Mouse (Mus musculus) heart, postnatal 14 days (tissue): ENCODE results near the gene Gse1. TPM values are rescaled to one million over a fixed set of nuclear protein-coding genes. Genes with fewer than 3 reads are reported as not detected.
A peak's percentile ranks its signal among the peaks of the same experiment; 100 is the strongest.

Experiments used
- DNase-seq, 2 experiments: peaks; one replicate each; pipeline ENCODE4 v3.0.0; 2021 to 2022
- intact Hi-C: fragments of 180-260 bp; cut with DNase I; formaldehyde crosslinking; loops from one replicate; pipeline ENCODE4 v1.15.1; 2025
- total RNA-seq, 2 experiments: library from RNA; stranded (reverse); gene quantifications; 2 replicates each; pipeline ENCODE4 v1.2.3; 2021

Gene Gse1
- total RNA-seq, 2 experiments from 2014 or later = 29.0 to 33.1 TPM

DNA sequence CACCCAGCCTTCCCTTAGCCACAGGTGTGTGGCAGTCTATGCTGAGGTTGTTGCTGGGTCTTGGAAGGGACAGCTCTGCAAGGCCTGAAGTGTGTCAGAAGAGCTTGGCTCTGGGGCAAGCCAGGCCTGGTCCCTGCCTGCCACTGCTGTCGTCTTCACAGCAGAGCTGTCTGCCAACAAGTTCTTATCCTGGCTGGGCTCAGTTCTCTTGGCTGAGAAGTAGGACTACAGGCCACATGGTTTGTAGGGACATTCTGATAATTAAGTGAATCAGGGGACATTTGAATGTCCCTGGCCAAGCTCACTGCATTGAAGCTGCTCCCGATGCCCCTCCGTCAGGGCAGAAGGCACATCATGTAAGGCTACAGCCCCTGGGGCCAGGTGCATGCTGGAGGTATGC, 3.6 kb downstream of the Gse1 start:
- peak; percentile 49 to 68 for DNase-seq
- intact Hi-C loops = no loop called here

GRCm38 (mm10) chr8:120232398-120232797, 4.1 kb downstream of the Gse1 start:
- DNase-seq = no peak
- intact Hi-C loops = no loop called here

GRCm38 (mm10) chr8:120232913-120233312, 4.7 kb downstream of the Gse1 start:
- intact Hi-C loops = no loop called here
- peak; percentile 32 to 38 for DNase-seq

DNA sequence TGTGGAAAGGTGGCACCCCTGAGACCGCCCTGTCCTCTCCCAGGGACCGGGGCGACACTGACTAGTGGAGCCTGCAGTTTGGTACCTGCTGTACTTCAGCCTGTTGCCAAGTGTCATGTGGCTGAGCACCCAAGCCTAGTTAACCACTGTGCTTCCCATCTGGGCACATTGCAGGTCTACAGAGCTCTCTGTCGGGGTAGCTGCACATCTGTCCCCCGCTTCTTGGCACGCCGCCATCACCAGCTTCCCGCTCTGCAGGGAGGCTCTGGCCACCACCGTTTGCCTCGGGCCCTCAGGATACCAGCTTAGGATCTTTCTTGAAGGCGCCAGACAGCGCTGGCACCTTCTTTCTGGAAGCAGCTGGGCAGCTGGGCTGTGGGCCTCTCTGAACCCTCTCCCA, 6.2 kb downstream of the Gse1 start:
- DNase-seq = peak; percentile 59 to 66
- intact Hi-C loops = no loop called here

DNA sequence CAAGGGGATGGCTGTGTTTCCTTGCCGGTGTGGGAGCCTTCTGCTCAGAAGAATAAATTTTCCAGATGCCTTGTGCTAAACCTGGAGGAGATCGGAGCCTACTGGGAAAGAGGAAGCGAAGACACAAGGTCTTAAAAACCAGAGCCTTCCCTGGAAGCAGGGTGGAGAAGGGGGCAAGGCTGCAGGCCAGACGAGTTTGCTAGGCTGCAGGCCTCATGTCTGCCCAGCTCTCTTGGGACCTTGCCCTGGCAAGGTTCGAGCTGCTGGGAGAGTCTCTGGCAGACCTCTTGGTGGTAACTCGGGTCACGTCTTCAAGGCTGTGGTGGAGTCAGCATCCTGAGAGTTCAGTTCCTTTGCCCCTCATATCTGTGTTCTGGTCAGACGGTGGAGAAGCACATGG, 6.6 kb downstream of the Gse1 start:
- intact Hi-C loops = no loop called here
- peak; percentile 34 to 42 for DNase-seq

- intact Hi-C loops = no loop called here
- no peak for DNase-seq
These were observed 15.0 kb downstream of the Gse1 start for GRCm38 (mm10) chr8:120243222-120243621.

GRCm38 (mm10) chr8:120243916-120244451, 15.7 kb downstream of the Gse1 start:
- intact Hi-C loops = no loop called here
- DNase-seq = no peak

DNA sequence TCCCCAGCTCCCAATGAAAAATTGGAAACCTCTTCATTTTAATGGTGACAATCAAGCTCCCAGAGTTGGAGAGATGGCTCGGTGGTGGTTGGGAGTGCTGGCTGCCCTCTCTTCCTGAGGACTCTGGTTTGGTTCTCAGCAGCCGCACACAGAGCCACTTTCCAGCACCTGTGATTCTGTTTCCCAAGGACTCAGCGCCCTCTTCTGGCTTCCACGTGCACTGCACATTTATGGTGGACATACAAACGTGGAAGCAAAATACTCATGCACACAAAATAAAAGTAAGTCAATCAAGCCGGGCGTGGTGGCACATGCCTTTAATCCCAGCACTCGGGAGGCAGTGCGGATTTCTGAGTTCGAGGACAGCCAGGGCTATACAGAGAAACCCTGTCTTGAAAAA, 16.3 kb downstream of the Gse1 start:
- no peak for DNase-seq
- intact Hi-C loops = no loop called here

DNA sequence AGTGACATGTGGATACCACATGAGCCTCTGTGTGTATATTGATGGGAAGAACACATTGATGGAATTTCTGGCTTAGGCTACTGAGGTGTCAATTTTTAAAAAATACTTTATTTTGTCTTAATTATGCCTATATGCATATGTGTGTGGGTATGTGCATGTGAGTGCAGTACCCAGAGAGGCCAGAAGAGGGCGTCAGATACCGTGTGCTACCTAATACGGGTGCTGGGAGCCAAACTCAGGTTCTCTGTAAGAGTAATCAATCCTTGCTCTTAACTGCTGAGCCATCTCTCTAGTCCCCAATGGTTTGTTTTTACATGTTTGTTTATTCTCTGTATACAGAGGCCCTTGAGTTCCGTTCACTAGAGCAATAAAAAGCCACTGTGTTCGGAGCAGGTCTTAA, 19.4 kb downstream of the Gse1 start:
- no peak for DNase-seq
- intact Hi-C loops = no loop called here

GRCm38 (mm10) chr8:120248031-120248430, 19.8 kb downstream of the Gse1 start:
- DNase-seq = no peak
- intact Hi-C loops = no loop called here

GRCm38 (mm10) chr8:120248451-120248850, 20.2 kb downstream of the Gse1 start:
- intact Hi-C loops = no loop called here
- DNase-seq = no peak

GRCm38 (mm10) chr8:120249800-120250336, 21.6 kb downstream of the Gse1 start:
- intact Hi-C loops = no loop called here
- DNase-seq = no peak

GRCm38 (mm10) chr8:120250750-120251410, 22.6 kb downstream of the Gse1 start:
- intact Hi-C loops = no loop called here
- no peak for DNase-seq

DNA sequence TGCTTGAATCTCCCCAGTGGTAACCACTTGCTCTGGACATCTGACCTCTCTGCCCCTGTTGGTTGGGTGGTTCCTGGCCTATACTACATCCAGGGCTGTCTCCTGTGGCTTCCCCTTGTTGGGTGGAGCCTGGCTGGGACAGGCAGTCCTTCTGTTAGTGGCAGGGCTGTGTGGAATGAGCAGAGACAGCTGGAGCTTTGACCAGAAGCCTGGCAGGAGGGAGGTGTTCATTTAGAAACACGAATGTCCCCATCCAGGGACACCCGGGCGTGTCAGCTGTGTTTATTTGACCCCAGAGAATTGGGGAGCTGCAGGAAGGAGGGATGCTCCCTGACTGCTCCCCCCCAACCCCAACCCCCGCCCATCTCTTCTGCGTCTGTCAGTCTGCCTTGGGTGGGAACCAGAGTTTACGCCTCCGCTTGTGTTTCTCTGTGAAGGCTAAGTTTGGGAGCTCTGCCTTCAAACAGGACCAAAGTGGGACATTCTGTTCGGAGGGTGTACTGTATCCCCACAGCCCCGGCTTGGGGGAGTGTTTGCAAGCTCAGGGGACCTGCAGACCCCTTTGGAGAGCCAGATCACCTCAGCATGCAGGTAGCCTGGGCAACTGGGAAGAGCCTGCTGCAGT, 23.3 kb downstream of the Gse1 start:
- intact Hi-C loops = no loop called here
- DNase-seq = peak; percentile 58 to 61

DNA sequence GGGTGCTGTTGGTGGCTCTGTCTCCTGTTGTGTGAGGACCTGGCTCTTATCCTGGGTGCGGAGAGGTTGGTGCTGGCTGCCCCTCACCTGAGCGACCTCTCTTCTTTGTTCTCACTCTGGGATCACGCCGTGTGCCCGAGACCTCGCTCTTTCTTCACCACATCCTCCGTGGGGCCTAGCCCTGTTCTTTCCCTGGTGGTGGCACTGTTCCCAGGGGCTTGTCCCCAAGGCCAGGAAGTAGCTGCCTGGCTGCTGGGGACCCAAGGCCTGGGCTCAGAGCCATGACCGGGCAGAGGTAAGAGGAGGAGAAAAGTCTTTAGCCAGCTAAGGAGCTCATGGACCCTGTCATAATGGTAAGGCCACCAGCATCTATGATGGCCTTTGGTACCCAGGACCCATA, 25.4 kb downstream of the Gse1 start:
- no peak for DNase-seq
- intact Hi-C loops = no loop called here

GRCm38 (mm10) chr8:120255406-120255987, 27.2 kb downstream of the Gse1 start:
- DNase-seq = no peak
- intact Hi-C loops = no loop called here

DNA sequence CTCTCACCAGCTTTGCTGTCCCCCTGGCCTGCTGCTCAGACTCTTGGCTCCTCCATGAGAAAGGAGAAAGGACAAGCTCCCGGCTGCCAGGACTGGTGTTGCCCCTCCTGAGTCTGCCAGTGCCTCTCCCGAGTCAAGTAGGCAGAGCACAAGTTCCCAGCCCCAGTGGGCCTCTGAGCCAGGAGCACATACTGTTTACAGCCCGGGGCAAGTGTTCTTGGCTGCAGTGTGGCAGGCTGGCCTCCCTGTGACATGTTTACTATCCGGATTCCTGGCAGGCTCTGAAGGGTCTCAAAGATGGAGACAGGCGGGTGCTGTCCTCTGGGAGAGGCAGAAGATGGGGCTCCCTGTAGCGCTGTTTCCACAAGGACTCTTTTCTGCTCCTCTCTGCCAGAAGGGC, 28.7 kb downstream of the Gse1 start:
- peak; percentile 43 to 51 for DNase-seq

DNA sequence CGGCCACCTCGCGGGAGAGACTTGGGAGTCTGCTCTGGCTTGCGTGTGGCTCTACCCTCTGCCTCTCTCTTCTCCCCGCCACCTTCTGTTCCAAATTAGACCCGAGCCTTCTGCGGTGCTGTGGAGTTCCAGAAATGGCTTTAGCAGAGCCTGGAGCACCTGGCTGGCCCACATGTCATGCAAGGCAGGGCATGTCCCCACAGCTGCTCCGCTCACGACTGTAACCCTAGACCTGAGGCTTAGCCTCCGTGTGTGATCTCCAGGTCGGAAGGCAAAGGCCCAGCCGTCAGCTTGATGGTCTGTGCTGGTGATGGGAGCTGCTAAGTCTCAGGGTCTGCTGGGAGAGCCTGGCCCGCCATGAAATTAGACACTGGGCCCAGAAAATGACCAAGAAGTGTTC, 30.9 kb downstream of the Gse1 start:
- DNase-seq = no peak
- intact Hi-C loops = no loop called here

More for the DNA sequence above, 28.7 kb downstream of the Gse1 start:
- intact Hi-C loops = no loop called here

- intact Hi-C loops = no loop called here
- DNase-seq = no peak
These were observed 32.4 kb downstream of the Gse1 start for GRCm38 (mm10) chr8:120260677-120261076.

DNA sequence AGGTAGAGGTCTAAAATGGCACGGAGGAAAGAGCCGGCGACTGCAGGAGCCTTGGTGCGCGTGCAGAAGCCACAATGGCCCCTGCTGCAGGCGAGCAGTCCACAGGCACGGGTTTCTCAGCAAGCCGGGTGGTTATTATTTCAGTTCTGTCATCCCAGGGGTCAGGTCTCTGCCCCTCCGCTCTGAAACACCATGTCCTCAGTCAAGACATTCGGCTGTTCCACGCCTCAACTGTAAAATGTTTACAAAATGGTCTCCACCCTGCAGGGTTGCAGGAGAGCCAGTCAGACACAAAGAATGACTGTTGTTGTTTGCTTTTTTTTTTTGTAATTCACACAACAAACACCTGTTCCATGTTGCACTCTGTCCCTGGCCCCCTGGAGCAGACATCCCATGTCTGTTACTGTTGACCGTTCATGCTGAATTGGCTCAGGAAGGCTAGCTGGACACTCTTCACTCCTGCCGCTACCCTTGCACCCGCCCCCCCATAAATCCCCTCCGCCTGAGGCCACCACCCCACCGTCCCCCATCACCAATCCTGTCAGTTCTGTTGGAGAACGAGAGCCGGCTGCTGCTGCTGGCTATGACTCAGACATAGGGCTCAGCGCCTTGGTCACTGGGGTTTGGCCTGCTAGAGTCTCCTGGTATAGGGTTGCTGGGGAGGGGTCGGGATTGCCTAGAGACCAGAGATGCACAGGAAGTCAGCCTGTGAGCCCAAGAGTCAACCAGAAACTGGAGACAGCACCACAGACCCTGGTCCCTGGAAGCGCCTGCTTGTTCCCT, 33.3 kb downstream of the Gse1 start:
- intact Hi-C loops = no loop called here

GRCm38 (mm10) chr8:120263879-120264278, 35.6 kb downstream of the Gse1 start:
- intact Hi-C loops = no loop called here

More for the DNA sequence above, 33.3 kb downstream of the Gse1 start:
- DNase-seq = peak in 1 of 2 experiments; percentile 25

More at GRCm38 (mm10) chr8:120263879-120264278, 35.6 kb downstream of the Gse1 start:
- no peak for DNase-seq
